Mouse (Mus musculus) midbrain, embryonic 16.5 days (tissue): ENCODE results near the gene Adamtsl1. TPM values are rescaled to one million over a fixed set of nuclear protein-coding genes. Genes with fewer than 3 reads are reported as not detected.

Experiments used
- ATAC-seq: fragments of 200-750 bp; cut with Nextera tagmentation; 2 replicates; pipeline ENCODE4 v1.8.0; 2017; ENCODE audit warnings: moderate TSS enrichment
- H3K27ac ChIP-seq: fragments of 300-500 bp; sonication (generic); 2 replicates; pipeline ENCODE4 v1.5.1; 2014; ENCODE audit warnings: mild to moderate bottlenecking, low read length, mixed read lengths
- H3K27me3 ChIP-seq: fragments of 300-500 bp; sonication (generic); 2 replicates; pipeline ENCODE4 v1.6.1; 2014; ENCODE audit warnings: low read depth, low read length, mixed read lengths; ENCODE audit not compliant: control insufficient read depth, insufficient read depth
- H3K36me3 ChIP-seq: fragments of 300-500 bp; sonication (generic); 2 replicates; pipeline ENCODE4 v1.6.1; 2014; ENCODE audit warnings: mild to moderate bottlenecking, low read length, moderate library complexity, mixed read lengths; ENCODE audit not compliant: control insufficient read depth, insufficient read depth
- H3K4me1 ChIP-seq: fragments of 300-500 bp; sonication (generic); 2 replicates; pipeline ENCODE4 v1.6.1; 2014; ENCODE audit warnings: mild to moderate bottlenecking, low read length, mixed read lengths; ENCODE audit not compliant: control insufficient read depth, insufficient read depth
- H3K4me2 ChIP-seq: fragments of 300-500 bp; sonication (generic); 2 replicates; pipeline ENCODE4 v1.6.1; 2014; ENCODE audit warnings: mild to moderate bottlenecking, low read length, mixed read lengths
- H3K4me3 ChIP-seq: fragments of 300-500 bp; sonication (generic); 2 replicates; pipeline ENCODE4 v1.5.1; 2014; ENCODE audit warnings: low read depth, mild to moderate bottlenecking, low read length, moderate library complexity, mixed read lengths
- H3K9ac ChIP-seq: fragments of 300-500 bp; sonication (generic); 2 replicates; pipeline ENCODE4 v1.6.1; 2014; ENCODE audit warnings: low read depth, low read length, mixed read lengths
- H3K9me3 ChIP-seq: fragments of 300-500 bp; sonication (generic); replicated peaks from 2 replicates; pipeline ENCODE4 v1.6.1; 2014; ENCODE audit warnings: mild to moderate bottlenecking, low read length, mixed read lengths; ENCODE audit not compliant: control insufficient read depth, poor library complexity, severe bottlenecking
- whole genome bisulfite sequencing: fragments of 180-500 bp; shearing (Covaris S2); extraction: QIAGEN DNeasy Blood & Tissue Kit; methylation state at CpG from one replicate; pipeline ENCODE4 v1.1.7; 2014; 5-methylcytosine and 5-hydroxymethylcytosine counted together
- polyA plus RNA-seq: library from polyadenylated mRNA; unstranded; fragments of >200 nt; fragmentation: Nextera tagmentation; extraction: Ambion mirVana; gene quantifications from 2 replicates; pipeline ENCODE4 v1.2.1, GENCODE M21; 2015

Adamtsl1 gene
- polyA plus RNA-seq, 1 experiment from 2014 or later = 8.2 TPM

- ATAC-seq = peak; percentile 85
- Histone ChIP-seq H3K36me3 (no peaks in the 10 kb centered on the region), H3K9ac (no peak overlapping the region), H3K27me3 (no peaks in the 10 kb centered on the region), H3K27ac (no peak overlapping the region), H3K4me3 (no peak overlapping the region), H3K9me3 (no peaks in the 10 kb centered on the region), H3K4me1 (0 out of 2 replicates have a peak, but pooled peaks cover 4% of the 10 kb centered on the region), H3K4me2 (no peak overlapping the region)
- WGBS = 19% methylated on average over 7 of the region's 7 CpGs
These were observed 193.5 kb downstream of the Adamtsl1 start for GRCm38 (mm10) chr4:85707352-85708057.

GRCm38 (mm10) chr4:85709636-85710035, 195.7 kb downstream of the Adamtsl1 start:
- 98% methylated on average over 2 of the region's 2 CpGs for WGBS
- ATAC-seq = no peak
- no peak overlapping the region for H3K4me2 ChIP-seq

DNA sequence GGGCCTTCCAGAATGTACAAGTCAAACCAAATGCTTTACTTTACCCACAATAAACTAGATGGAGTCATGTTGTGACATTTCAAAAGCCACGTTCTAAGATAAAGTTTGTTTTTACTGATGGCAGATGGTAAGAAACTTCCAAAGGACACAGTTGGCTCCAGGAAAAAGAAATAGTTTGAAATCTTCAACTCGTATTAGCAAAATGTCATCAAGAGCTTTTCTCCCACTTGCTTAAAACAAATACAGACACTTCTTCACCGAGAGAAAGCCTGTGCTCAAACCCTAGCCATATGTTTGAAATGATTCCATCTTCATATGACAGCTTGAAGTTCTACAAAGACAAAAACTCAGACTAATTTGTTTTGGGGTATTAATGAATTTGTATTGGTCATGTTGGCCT, 211.0 kb downstream of the Adamtsl1 start:
- Histone ChIP-seq H3K9me3 (no peaks in the 10 kb centered on the region), H3K27ac (no peak overlapping the region), H3K4me1 (no peaks in the 10 kb centered on the region), H3K9ac (no peak overlapping the region), H3K27me3 (no peaks in the 10 kb centered on the region), H3K4me2 (no peak overlapping the region), H3K4me3 (no peak overlapping the region), H3K36me3 (no peaks in the 10 kb centered on the region)
- no peak for ATAC-seq
- WGBS = 89% methylated on average over 3 of the region's 3 CpGs

More at GRCm38 (mm10) chr4:85709636-85710035, 195.7 kb downstream of the Adamtsl1 start:
- H3K4me3 ChIP-seq = no peak overlapping the region
- no peak overlapping the region for H3K27ac ChIP-seq
- H3K9me3 ChIP-seq = no peaks in the 10 kb centered on the region
- H3K36me3 ChIP-seq = no peaks in the 10 kb centered on the region
- H3K27me3 ChIP-seq = no peaks in the 10 kb centered on the region
- H3K4me1 ChIP-seq = 0 out of 2 replicates have a peak, but pooled peaks cover 4% of the 10 kb centered on the region
- H3K9ac ChIP-seq = no peak overlapping the region

DNA sequence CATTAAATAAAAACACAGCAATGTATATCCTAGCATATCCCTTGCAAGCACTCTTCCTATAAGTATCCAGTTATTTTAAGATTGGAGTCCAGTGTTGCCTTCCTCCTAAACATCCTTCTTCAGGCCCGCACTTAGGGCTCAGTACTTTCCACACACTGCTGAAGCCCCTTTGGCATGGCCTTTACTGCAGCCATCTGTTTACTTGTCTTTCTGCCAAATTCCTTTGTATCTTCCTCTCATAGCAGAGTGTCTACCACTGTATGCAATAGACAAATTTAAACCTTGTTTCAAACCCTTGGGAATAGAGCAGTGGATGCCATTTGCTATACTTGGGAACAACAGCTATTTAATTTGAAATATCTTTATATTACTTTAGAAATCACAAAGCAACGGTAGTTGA, 213.8 kb downstream of the Adamtsl1 start:
- no peak overlapping the region for H3K4me3 ChIP-seq
- no peaks in the 10 kb centered on the region for H3K36me3 ChIP-seq
- 83% methylated on average over 2 of the region's 2 CpGs for WGBS
- no peak overlapping the region for H3K9ac ChIP-seq
- H3K4me2 ChIP-seq = no peak overlapping the region
- no peak overlapping the region for H3K27ac ChIP-seq
- no peak for ATAC-seq
- no peaks in the 10 kb centered on the region for H3K4me1 ChIP-seq
- H3K9me3 ChIP-seq = 0 out of 2 replicates have a peak, but pooled peaks cover 5% of the 10 kb centered on the region
- no peaks in the 10 kb centered on the region for H3K27me3 ChIP-seq

DNA sequence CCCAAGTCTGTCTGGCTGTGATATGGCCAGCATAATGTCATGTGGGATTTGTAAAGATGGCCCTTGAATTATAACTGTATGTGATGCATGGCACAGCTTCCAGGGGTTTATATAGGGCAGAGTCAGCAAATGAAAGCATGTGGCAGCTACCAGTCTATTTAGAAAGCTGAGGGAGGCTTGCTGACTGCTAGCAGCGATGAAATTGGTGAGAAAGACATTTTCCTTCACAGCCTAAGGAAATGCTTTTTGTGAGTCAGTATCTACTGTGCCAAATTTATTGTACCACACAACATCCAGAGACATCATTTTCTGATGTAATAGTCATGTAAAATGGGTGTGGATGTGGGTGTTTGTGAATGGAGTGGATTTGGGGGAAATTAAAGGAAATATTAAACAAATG, 214.4 kb downstream of the Adamtsl1 start:
- ATAC-seq = no peak
- Histone ChIP-seq H3K9me3 (0 out of 2 replicates have a peak, but pooled peaks cover 5% of the 10 kb centered on the region), H3K4me1 (no peaks in the 10 kb centered on the region), H3K36me3 (no peaks in the 10 kb centered on the region), H3K9ac (no peak overlapping the region), H3K4me2 (no peak overlapping the region), H3K27me3 (no peaks in the 10 kb centered on the region), H3K27ac (no peak overlapping the region), H3K4me3 (no peak overlapping the region)
- 85% methylated on average over 1 of the region's 1 CpGs for WGBS

- H3K27ac ChIP-seq = no peak overlapping the region
- H3K4me1 ChIP-seq = no peaks in the 10 kb centered on the region
- WGBS = 87% methylated on average over 4 of the region's 4 CpGs
- H3K27me3 ChIP-seq = peaks cover 4% of the 10 kb centered on the region; the same call in 1 of the 2 replicates
- no peak overlapping the region for H3K4me2 ChIP-seq
- no peak overlapping the region for H3K4me3 ChIP-seq
- H3K9ac ChIP-seq = no peak overlapping the region
- no peaks in the 10 kb centered on the region for H3K36me3 ChIP-seq
- no peak for ATAC-seq
- H3K9me3 ChIP-seq = no peaks in the 10 kb centered on the region
These were observed 226.5 kb downstream of the Adamtsl1 start for GRCm38 (mm10) chr4:85740478-85740877.

GRCm38 (mm10) chr4:85741825-85742391, 227.9 kb downstream of the Adamtsl1 start:
- Histone ChIP-seq H3K4me1 (no peaks in the 10 kb centered on the region), H3K36me3 (no peaks in the 10 kb centered on the region), H3K27me3 (peaks cover 4% of the 10 kb centered on the region; the same call in 1 of the 2 replicates), H3K9ac (no peak overlapping the region), H3K27ac (no peak overlapping the region), H3K4me3 (no peak overlapping the region), H3K9me3 (no peaks in the 10 kb centered on the region), H3K4me2 (no peak overlapping the region)
- 6% methylated on average over 3 of the region's 3 CpGs for WGBS
- no peak for ATAC-seq

DNA sequence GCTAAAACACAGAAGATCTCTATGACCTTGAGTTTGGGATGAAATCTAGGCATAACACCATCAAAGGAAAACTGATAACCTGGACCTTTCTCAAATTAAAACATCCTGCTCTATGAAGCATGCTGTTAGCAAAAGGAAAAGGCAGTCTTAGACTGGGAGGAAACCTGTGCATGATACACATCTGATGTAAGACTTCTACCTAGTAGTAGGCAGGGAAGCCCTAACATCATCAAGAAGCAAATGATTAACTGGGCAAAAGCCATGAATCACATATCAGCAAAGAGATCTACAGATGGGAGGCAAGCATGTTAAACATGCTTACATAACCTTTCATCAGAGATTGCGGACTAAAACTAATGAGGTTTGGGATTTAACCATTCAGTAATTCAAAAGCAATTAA, 229.5 kb downstream of the Adamtsl1 start:
- Histone ChIP-seq H3K9me3 (no peaks in the 10 kb centered on the region), H3K9ac (no peak overlapping the region), H3K27ac (no peak overlapping the region), H3K27me3 (peaks cover 3% of the 10 kb centered on the region; the same call in 1 of the 2 replicates), H3K4me2 (no peak overlapping the region), H3K4me1 (no peaks in the 10 kb centered on the region), H3K4me3 (no peak overlapping the region), H3K36me3 (no peaks in the 10 kb centered on the region)
- ATAC-seq = no peak
- 66% methylated on average over 1 of the region's 1 CpGs for WGBS

DNA sequence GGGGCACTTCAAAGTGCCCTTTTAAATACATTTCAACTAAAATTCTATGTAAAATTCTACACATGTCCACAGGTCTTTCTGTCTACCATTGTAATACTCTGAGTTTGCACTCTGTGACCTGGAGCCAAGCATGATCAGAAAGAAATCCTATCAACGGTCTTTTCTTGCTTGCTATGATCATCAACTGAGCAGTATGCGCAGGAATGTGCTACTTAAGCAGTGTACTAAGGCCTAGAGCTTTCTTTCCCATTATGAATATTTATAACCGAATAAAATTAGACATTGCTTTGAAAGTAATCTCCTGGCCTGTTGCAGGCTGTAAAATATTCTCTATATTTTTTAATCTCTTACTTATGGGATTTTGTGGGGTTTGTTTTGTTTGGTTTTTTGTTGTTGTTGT, 248.7 kb downstream of the Adamtsl1 start:
- Histone ChIP-seq H3K4me3 (no peak overlapping the region), H3K27me3 (no peaks in the 10 kb centered on the region; the same call in 1 of the 2 replicates), H3K4me1 (peaks cover 3% of the 10 kb centered on the region; the same call in 1 of the 2 replicates), H3K36me3 (no peaks in the 10 kb centered on the region), H3K4me2 (no peak overlapping the region), H3K27ac (no peak overlapping the region), H3K9ac (no peak overlapping the region), H3K9me3 (no peaks in the 10 kb centered on the region)
- ATAC-seq = peak; percentile 52
- WGBS = 46% methylated on average over 3 of the region's 3 CpGs
